Mouse (Mus musculus) ES-E14 (cell line): ENCODE results near the gene Gba2. TPM values are rescaled to one million over a fixed set of nuclear protein-coding genes. Genes with fewer than 3 reads are reported as not detected.

Experiments used
- DNase-seq: peaks from one replicate; pipeline ENCODE4 v3.0.0-alpha.2; 2013; ENCODE audit warnings: low read depth, low spot score
- H3K27ac ChIP-seq: 2 replicates; pipeline ENCODE4 v1.5.1; 2012; ENCODE audit warnings: low read depth, mild to moderate bottlenecking, low read length, moderate library complexity, mixed read lengths; ENCODE audit not compliant: poor library complexity, insufficient read depth, severe bottlenecking
- H3K36me3 ChIP-seq: 2 replicates; pipeline ENCODE4 v1.6.1; 2012; ENCODE audit warnings: mild to moderate bottlenecking, low read length, moderate library complexity, mixed read lengths; ENCODE audit not compliant: control insufficient read depth, poor library complexity, insufficient read depth, severe bottlenecking
- H3K4me1 ChIP-seq, 2 experiments: fragments of 150-350 bp in 1 of 2; sonication (generic) in 1 of 2; 2 replicates each; pipeline ENCODE4 v1.6.1; 2012; ENCODE audit warnings: low read length in 2 of 2, mild to moderate bottlenecking in 1 of 2, mixed read lengths in 1 of 2; ENCODE audit not compliant: control insufficient read depth in 2 of 2, insufficient read depth in 2 of 2, poor library complexity in 1 of 2
- H3K4me3 ChIP-seq, 2 experiments: fragments of 150-350 bp in 1 of 2; sonication (generic) in 1 of 2; 2 replicates each; pipeline ENCODE4 v1.5.1; 2012; ENCODE audit warnings: low read length in 2 of 2, low read depth in 1 of 2, mild to moderate bottlenecking in 1 of 2, mixed read lengths in 1 of 2; ENCODE audit not compliant: insufficient read depth in 1 of 2, poor library complexity in 1 of 2, severe bottlenecking in 1 of 2
- H3K9ac ChIP-seq: 2 replicates; pipeline ENCODE4 v1.6.1; 2012; ENCODE audit warnings: low read depth, mild to moderate bottlenecking, low read length, mixed read lengths; ENCODE audit not compliant: poor library complexity, insufficient read depth, severe bottlenecking
- H3K9me3 ChIP-seq: fragments of 150-350 bp; sonication (generic); 2 replicates; pipeline ENCODE4 v1.6.1; 2012; ENCODE audit warnings: low read depth, mild to moderate bottlenecking, low read length; ENCODE audit not compliant: control insufficient read depth, insufficient read depth
- CHD2 ChIP-seq: IDR thresholded peaks from 2 replicates; pipeline ENCODE4 v1.6.1; 2014; ENCODE audit warnings: mild to moderate bottlenecking, low read depth, low read length, inconsistent platforms
- HCFC1 ChIP-seq: IDR thresholded peaks from 2 replicates; pipeline ENCODE4 v1.6.1; 2012; ENCODE audit warnings: low read length, inconsistent platforms, borderline replicate concordance; ENCODE audit not compliant: insufficient read depth
- MAFK ChIP-seq: IDR thresholded peaks from 2 replicates; pipeline ENCODE4 v1.6.1; 2014; ENCODE audit warnings: mild to moderate bottlenecking, low read depth, low read length, inconsistent platforms; ENCODE audit not compliant: insufficient read depth
- ZC3H11A ChIP-seq: IDR thresholded peaks from 2 replicates; pipeline ENCODE4 v1.6.1; 2012; ENCODE audit warnings: low read depth, mild to moderate bottlenecking, inconsistent platforms, low read length, borderline replicate concordance
- ZNF384 ChIP-seq: IDR thresholded peaks from 2 replicates; pipeline ENCODE4 v1.6.1; 2012; ENCODE audit warnings: low read depth, low read length, inconsistent platforms
- in situ Hi-C, 2 experiments: fragments of 600-800 bp; cut with MboI; formaldehyde crosslinking; loops; one replicate each; pipeline ENCODE4 v1.15.1; 2025; ENCODE audit warnings: low sequenced_read_pairs in 2 of 2, inconsistent platforms in 1 of 2; ENCODE audit not compliant: unreplicated experiment in 2 of 2
- total RNA-seq: library from RNA; depleted of rRNA; stranded (reverse); fragments of 300-350 nt; gene quantifications from 2 replicates; pipeline ENCODE4 v1.2.3, GENCODE M21; 2012; rRNA removed

The Gba2 gene
- total RNA-seq, 1 experiment: 8.9 TPM

GRCm38 (mm10) chr4:43519551-43519950 lies 59.1 kb downstream of the Gba2 start:
- no peak for DNase-seq
- Histone ChIP-seq H3K9ac (no peak overlapping the region), H3K9me3 (no peaks in the 10 kb centered on the region), H3K4me3 (peak overlapping the region; percentile 23 to 52; a peak in 3 of 4 replicates), H3K36me3 (peaks cover 10% of the 10 kb centered on the region; the same call in 1 of the 2 replicates), H3K27ac (no peak overlapping the region), H3K4me1 (peaks cover 0 to 26% of the 10 kb centered on the region in 2 experiments; a peak in 2 of 4 replicates)
- TF ChIP-seq HCFC1 (no peak), ZC3H11A (no peak), ZNF384 (no peak), MAFK (no peak), CHD2 (no peak)
- in situ Hi-C loops: no loop called here

Other genes with a start within 250 kb of the Gba2 start
- 12.1 and 19.0 TPM in 2 replicates for gene Rusc2, start 196.9 kb downstream of the Gba2 start, total RNA-seq
- 0.27 and 0.37 TPM in 2 replicates for gene Fam166b, start 149.7 kb downstream of the Gba2 start, total RNA-seq
- gene Tesk1, start 136.9 kb downstream of the Gba2 start, total RNA-seq: 11.0 and 12.4 TPM in 2 replicates
- 0.40 and 0.58 TPM in 2 replicates for gene Cd72, start 124.2 kb downstream of the Gba2 start, total RNA-seq
- gene Sit1, start 95.1 kb downstream of the Gba2 start, total RNA-seq: 0.31 TPM in 1 of 2 replicates, not detected in the other
- 59.1 and 84.9 TPM in 2 replicates for gene Ccdc107, start 86.0 kb downstream of the Gba2 start, total RNA-seq
- 32.1 and 44.0 TPM in 2 replicates for gene Arhgef39, start 79.2 kb downstream of the Gba2 start, total RNA-seq
- gene Car9, start 71.9 kb downstream of the Gba2 start, total RNA-seq: 0.21 and 0.71 TPM in 2 replicates
- gene Tpm2, start 55.1 kb downstream of the Gba2 start, total RNA-seq: 76.7 and 143 TPM in 2 replicates
- 51.0 and 55.2 TPM in 2 replicates for gene Creb3, start 16.5 kb downstream of the Gba2 start, total RNA-seq
- 78.1 and 105 TPM in 2 replicates for gene Tln1, start 16.2 kb downstream of the Gba2 start, total RNA-seq
- 27.1 and 37.6 TPM in 2 replicates for gene Rgp1, start 158 bp downstream of the Gba2 start, total RNA-seq
- gene Msmp, start 5.6 kb upstream of the Gba2 start, total RNA-seq: 0.48 and 0.49 TPM in 2 replicates
- gene Npr2, start 53.1 kb upstream of the Gba2 start, total RNA-seq: 2.4 and 7.1 TPM in 2 replicates
- gene Spag8, start 74.7 kb upstream of the Gba2 start, total RNA-seq: 0.27 and 0.58 TPM in 2 replicates
- gene Hint2, start 77.6 kb upstream of the Gba2 start, total RNA-seq: 46.0 and 72.9 TPM in 2 replicates
- 1.4 and 1.9 TPM in 2 replicates for gene Tmem8b, start 90.1 kb upstream of the Gba2 start, total RNA-seq
- 9.3 and 13.3 TPM in 2 replicates for gene Fam221b, start 90.3 kb upstream of the Gba2 start, total RNA-seq
- not detected in 2 replicates for gene Olfr70, start 121.9 kb upstream of the Gba2 start, total RNA-seq
- not detected in 2 replicates for gene Olfr71, start 131.4 kb upstream of the Gba2 start, total RNA-seq
- 0.26 and 0.36 TPM in 2 replicates for gene Hrct1, start 148.3 kb upstream of the Gba2 start, total RNA-seq
- 0.62 and 3.2 TPM in 2 replicates for gene Spaar, start 151.2 kb upstream of the Gba2 start, total RNA-seq
- not detected in 2 replicates for gene Olfr159, start 192.1 kb upstream of the Gba2 start, total RNA-seq
- gene Olfr156, start 245.0 kb upstream of the Gba2 start, total RNA-seq: not detected in 2 replicates